Mouse (Mus musculus) limb, embryonic 13.5 days (tissue): ENCODE results near the gene Gng4. TPM values are rescaled to one million over a fixed set of nuclear protein-coding genes. Genes with fewer than 3 reads are reported as not detected.

ENCODE experiments used
- ATAC-seq: fragments of 200-750 bp; cut with Nextera tagmentation; 2 replicates; pipeline ENCODE4 v1.8.0; 2017; ENCODE audit warnings: low read depth, moderate number of reproducible peaks, moderate TSS enrichment; ENCODE audit not compliant: low FRiP score
- H3K27ac ChIP-seq: fragments of 300-500 bp; sonication (generic); 2 replicates; pipeline ENCODE4 v1.5.1; 2015; ENCODE audit warnings: inconsistent platforms, mild to moderate bottlenecking, moderate library complexity
- H3K27me3 ChIP-seq: fragments of 300-500 bp; sonication (generic); 2 replicates; pipeline ENCODE4 v1.6.1; 2015; ENCODE audit warnings: mild to moderate bottlenecking, inconsistent platforms
- H3K36me3 ChIP-seq: fragments of 300-500 bp; sonication (generic); 2 replicates; pipeline ENCODE4 v1.6.1; 2015; ENCODE audit warnings: inconsistent platforms, mild to moderate bottlenecking, moderate library complexity
- H3K4me1 ChIP-seq: fragments of 300-500 bp; sonication (generic); 2 replicates; pipeline ENCODE4 v1.6.1; 2015; ENCODE audit warnings: inconsistent platforms
- H3K4me2 ChIP-seq: fragments of 300-500 bp; sonication (generic); replicated peaks from 2 replicates; pipeline ENCODE4 v1.6.1; 2015; ENCODE audit warnings: inconsistent platforms, mild to moderate bottlenecking, moderate library complexity
- H3K4me3 ChIP-seq: fragments of 300-500 bp; sonication (generic); 2 replicates; pipeline ENCODE4 v1.5.1; 2015; ENCODE audit warnings: moderate library complexity, mild to moderate bottlenecking, inconsistent platforms
- H3K9ac ChIP-seq: fragments of 300-500 bp; sonication (generic); 2 replicates; pipeline ENCODE4 v1.6.1; 2015; ENCODE audit warnings: mild to moderate bottlenecking, inconsistent platforms
- H3K9me3 ChIP-seq: fragments of 300-500 bp; sonication (generic); 2 replicates; pipeline ENCODE4 v1.6.1; 2016; ENCODE audit warnings: inconsistent platforms
- WGBS: fragments of 180-500 bp; shearing (Covaris S2); methylation state at CpG from one replicate; pipeline ENCODE4 v1.1.7; 2015; 5-methylcytosine and 5-hydroxymethylcytosine counted together
- polyA plus RNA-seq: library from polyadenylated mRNA; unstranded; fragments of >200 nt; fragmentation: Nextera tagmentation; extraction: Ambion mirVana; gene quantifications from 2 replicates; pipeline ENCODE4 v1.2.1, GENCODE M21; 2015

Gng4 gene
- polyA plus RNA-seq, result 4.5 and 5.1 TPM in 2 replicates

GRCm38 (mm10) chr13:13783894-13784419 is at the start of gene Gng4:
Gng4 (plus strand) TSS chr13:13784059.
- H3K4me1 ChIP-seq, result peaks cover 34% of the 10 kb centered on the region
- H3K9me3 ChIP-seq, result no peaks in the 10 kb centered on the region
- no peaks in the 10 kb centered on the region for H3K36me3 ChIP-seq
- H3K27me3 ChIP-seq, result peaks cover 64% of the 10 kb centered on the region
- no peak within 1 kb of the TSS for H3K27ac ChIP-seq
- H3K4me2 ChIP-seq, result peak within 1 kb of the TSS; percentile 96
- peak within 1 kb of the TSS; percentile 63 for H3K4me3 ChIP-seq
- WGBS, result under 1% methylated on average over 41 of the region's 43 CpGs
- peak; percentile 70 for ATAC-seq
- peak within 1 kb of the TSS; percentile 62 for H3K9ac ChIP-seq

- Histone ChIP-seq H3K9me3 (no peaks in the 10 kb centered on the region), H3K4me1 (no peaks in the 10 kb centered on the region), H3K36me3 (peaks cover 10% of the 10 kb centered on the region), H3K4me2 (no peak overlapping the region), H3K9ac (no peak overlapping the region), H3K4me3 (no peak overlapping the region), H3K27me3 (no peaks in the 10 kb centered on the region), H3K27ac (no peak overlapping the region)
- 92% methylated on average over 4 of the region's 4 CpGs for WGBS
- ATAC-seq, result no peak
Observed at GRCm38 (mm10) chr13:13739232-13739631, 44.6 kb upstream of the Gng4 start.

- H3K9ac ChIP-seq, result no peak overlapping the region
- H3K4me1 ChIP-seq, result no peaks in the 10 kb centered on the region
- no peak overlapping the region for H3K4me3 ChIP-seq
- 82% methylated on average over 3 of the region's 3 CpGs for WGBS
- H3K27me3 ChIP-seq, result no peaks in the 10 kb centered on the region
- no peak overlapping the region for H3K4me2 ChIP-seq
- ATAC-seq, result no peak
- no peak overlapping the region for H3K27ac ChIP-seq
- no peaks in the 10 kb centered on the region for H3K9me3 ChIP-seq
- peaks cover 19% of the 10 kb centered on the region for H3K36me3 ChIP-seq
Observed at GRCm38 (mm10) chr13:13745911-13746310, 37.9 kb upstream of the Gng4 start.

DNA sequence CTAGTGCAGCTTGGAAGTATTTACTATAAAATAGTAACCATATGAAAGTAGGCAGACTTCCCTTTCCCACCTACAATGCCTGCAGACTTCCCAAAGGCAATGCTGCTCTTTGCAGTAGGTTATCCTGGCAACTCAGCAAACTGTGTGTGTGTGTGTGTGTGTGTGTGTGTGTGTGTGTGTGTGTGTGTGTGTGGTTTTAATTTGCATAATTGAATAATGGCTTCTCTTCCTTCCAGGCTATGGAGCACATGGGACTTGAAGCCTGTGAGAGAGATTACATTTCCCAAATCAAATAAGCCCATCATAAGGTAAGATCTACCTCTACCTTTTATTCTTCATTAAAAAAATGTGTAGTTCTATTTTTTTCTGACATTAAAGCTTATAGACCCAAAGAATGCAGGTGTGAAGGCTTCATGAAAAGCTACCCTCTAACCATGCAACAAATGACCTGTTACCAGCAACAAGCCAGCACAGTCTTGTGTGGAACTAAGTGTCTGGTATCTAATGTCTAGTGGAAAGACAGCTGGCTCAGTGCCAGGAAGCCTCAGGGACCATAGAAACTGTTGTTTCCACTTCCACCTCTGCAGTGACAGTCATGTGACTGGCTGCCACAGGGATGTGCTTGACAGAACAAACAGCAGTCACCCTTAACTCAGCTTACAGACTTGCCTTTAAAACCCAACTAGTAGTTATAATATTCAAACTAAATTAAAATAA is 7.9 kb upstream of the Gng4 start:
- no peaks in the 10 kb centered on the region for H3K9me3 ChIP-seq
- H3K4me3 ChIP-seq, result no peak overlapping the region
- no peak overlapping the region for H3K4me2 ChIP-seq
- H3K4me1 ChIP-seq, result peaks cover 4% of the 10 kb centered on the region; the same call in 1 of the 2 replicates
- peak; percentile 51; the same call in 1 of the 2 replicates for ATAC-seq
- no peak overlapping the region for H3K27ac ChIP-seq
- no peak overlapping the region for H3K9ac ChIP-seq
- peaks cover 12% of the 10 kb centered on the region for H3K36me3 ChIP-seq
- peaks cover under 1% of the 10 kb centered on the region; the same call in 1 of the 2 replicates for H3K27me3 ChIP-seq

DNA sequence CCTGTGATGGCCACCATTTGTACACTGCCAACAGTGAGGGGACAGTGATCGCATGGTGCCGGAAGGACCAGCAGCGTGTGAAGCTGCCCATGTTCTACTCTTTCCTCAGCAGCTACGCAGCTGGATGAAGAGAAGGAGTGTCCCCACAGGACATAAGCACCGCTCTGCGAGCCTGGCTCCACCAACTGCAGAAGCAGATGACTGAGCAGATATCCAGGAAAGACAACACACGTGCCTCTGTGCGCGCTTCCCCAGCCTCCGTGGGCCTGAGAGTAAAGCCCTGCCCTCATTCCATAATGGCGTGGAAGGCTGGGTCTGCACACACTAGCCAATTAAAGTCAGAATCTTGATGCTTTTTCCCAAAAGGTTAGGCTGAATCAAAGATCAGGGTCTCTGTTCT is 6.8 kb upstream of the Gng4 start:
- H3K4me3 ChIP-seq, result no peak overlapping the region
- H3K9ac ChIP-seq, result no peak overlapping the region
- no peak overlapping the region for H3K27ac ChIP-seq
- H3K4me2 ChIP-seq, result no peak overlapping the region
- ATAC-seq, result 0 out of 2 replicates have a peak, but pooled peaks have one; percentile 42
- H3K9me3 ChIP-seq, result no peaks in the 10 kb centered on the region
- peaks cover 4% of the 10 kb centered on the region; the same call in 1 of the 2 replicates for H3K4me1 ChIP-seq
- peaks cover 12% of the 10 kb centered on the region for H3K36me3 ChIP-seq
- H3K27me3 ChIP-seq, result peaks cover 9% of the 10 kb centered on the region
- WGBS, result 90% methylated on average over 11 of the region's 11 CpGs

DNA sequence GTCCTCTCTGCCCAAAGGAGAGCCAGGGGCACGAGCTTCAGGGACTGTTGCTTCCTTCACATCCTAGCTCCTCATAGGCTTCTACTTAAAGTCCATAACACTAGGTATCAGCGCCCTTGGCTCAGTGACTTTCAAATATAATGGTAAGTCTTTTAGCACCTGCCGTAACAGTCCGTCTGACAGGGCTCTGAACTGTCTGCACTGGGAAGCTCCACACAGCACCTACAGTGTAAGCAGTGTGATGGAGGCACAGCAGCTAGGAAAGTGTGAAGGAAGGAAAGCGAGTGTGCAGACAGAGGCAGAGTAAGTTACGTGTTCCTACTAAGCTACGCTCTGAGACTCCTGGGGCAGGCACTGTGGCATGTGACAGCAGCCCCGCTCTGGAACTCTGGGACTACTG is 6.2 kb upstream of the Gng4 start:
- Histone ChIP-seq H3K4me3 (no peak overlapping the region), H3K4me1 (peaks cover 4% of the 10 kb centered on the region; the same call in 1 of the 2 replicates), H3K4me2 (no peak overlapping the region), H3K27me3 (peaks cover 14% of the 10 kb centered on the region), H3K9ac (no peak overlapping the region), H3K36me3 (peaks cover 12% of the 10 kb centered on the region), H3K9me3 (no peaks in the 10 kb centered on the region), H3K27ac (no peak overlapping the region)
- no peak for ATAC-seq
- 90% methylated on average over 8 of the region's 8 CpGs for WGBS

GRCm38 (mm10) chr13:13778837-13779458 is 4.9 kb upstream of the Gng4 start:
- Histone ChIP-seq H3K27me3 (peaks cover 26% of the 10 kb centered on the region), H3K4me1 (peaks cover 14% of the 10 kb centered on the region), H3K27ac (no peak overlapping the region), H3K9me3 (no peaks in the 10 kb centered on the region), H3K4me3 (no peak overlapping the region), H3K36me3 (peaks cover 12% of the 10 kb centered on the region), H3K4me2 (no peak overlapping the region), H3K9ac (no peak overlapping the region)
- 78% methylated on average over 1 of the region's 1 CpGs for WGBS
- ATAC-seq, result no peak

DNA sequence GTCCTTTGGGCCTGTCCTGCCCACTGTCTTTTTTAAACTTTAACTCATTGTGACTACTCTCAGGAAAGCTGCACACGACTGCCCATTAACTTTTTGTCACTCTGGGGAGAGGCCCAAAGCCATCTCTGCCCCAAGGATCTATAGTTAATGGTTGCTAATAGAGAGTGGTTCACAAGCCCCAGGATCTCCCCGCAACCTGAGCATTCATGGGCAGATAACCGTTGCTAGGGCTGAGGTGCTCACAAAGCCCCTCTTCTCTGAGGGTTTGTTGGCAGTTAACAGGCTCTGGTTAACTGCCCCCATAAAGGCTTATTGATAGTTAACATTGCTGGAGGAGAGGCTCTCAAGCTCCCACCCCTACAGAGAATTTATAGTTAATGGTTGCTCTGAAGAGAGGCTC is 3.6 kb upstream of the Gng4 start:
- no peaks in the 10 kb centered on the region for H3K9me3 ChIP-seq
- WGBS, result 29% methylated on average over 3 of the region's 3 CpGs
- no peak overlapping the region for H3K4me3 ChIP-seq

GRCm38 (mm10) chr13:13781026-13781425 is 2.8 kb upstream of the Gng4 start:
- 50% methylated on average over 4 of the region's 4 CpGs for WGBS
- Histone ChIP-seq H3K4me2 (no peak overlapping the region), H3K9ac (no peak overlapping the region), H3K36me3 (peaks cover 12% of the 10 kb centered on the region), H3K27me3 (peaks cover 47% of the 10 kb centered on the region), H3K4me1 (peaks cover 33% of the 10 kb centered on the region), H3K27ac (no peak overlapping the region), H3K9me3 (no peaks in the 10 kb centered on the region), H3K4me3 (no peak overlapping the region)
- no peak for ATAC-seq

More for the DNA sequence above, 3.6 kb upstream of the Gng4 start:
- Histone ChIP-seq H3K27me3 (peaks cover 39% of the 10 kb centered on the region), H3K4me2 (no peak overlapping the region), H3K27ac (no peak overlapping the region), H3K36me3 (peaks cover 12% of the 10 kb centered on the region), H3K9ac (no peak overlapping the region), H3K4me1 (peaks cover 26% of the 10 kb centered on the region)
- ATAC-seq, result no peak

GRCm38 (mm10) chr13:13783296-13783695 is 563 bp upstream of the Gng4 start:
- Histone ChIP-seq H3K4me2 (peak overlapping the region; percentile 96), H3K27ac (no peak overlapping the region), H3K4me1 (peaks cover 34% of the 10 kb centered on the region), H3K36me3 (no peaks in the 10 kb centered on the region), H3K4me3 (peak overlapping the region; percentile 63; the same call in 1 of the 2 replicates), H3K9me3 (no peaks in the 10 kb centered on the region), H3K9ac (no peak overlapping the region), H3K27me3 (peaks cover 64% of the 10 kb centered on the region)
- no peak for ATAC-seq
- WGBS, result 30% methylated on average over 7 of the region's 7 CpGs

DNA sequence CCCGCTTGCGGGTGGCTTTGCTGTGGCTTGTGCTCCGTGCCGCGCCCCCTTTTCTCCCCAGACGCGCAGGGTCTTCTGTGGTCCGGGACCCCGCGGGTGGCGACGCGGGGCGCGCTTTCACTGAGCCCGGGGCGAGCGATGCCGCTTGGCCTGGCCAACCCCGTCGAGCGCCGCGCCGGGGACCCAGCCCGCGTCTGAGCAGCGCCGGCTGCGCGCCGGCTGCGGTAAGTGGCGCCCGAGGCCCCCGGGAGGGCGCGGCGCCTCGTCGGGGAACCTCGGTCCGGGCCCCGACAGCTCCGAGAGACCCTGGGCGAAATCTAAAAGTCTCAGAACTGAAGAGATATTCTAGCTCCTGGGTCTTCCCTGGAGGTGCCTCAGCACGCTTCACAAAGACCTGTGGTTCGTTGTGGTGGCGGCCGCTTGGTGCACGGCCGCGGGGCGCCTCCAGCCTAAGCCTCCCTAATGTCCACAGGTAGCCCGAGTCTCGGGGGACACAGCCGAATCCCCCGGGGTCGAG is 619 bp downstream of the Gng4 start:
- H3K9ac ChIP-seq, result peak overlapping the region; percentile 62
- no peak overlapping the region for H3K27ac ChIP-seq
- H3K9me3 ChIP-seq, result no peaks in the 10 kb centered on the region
- peaks cover 34% of the 10 kb centered on the region for H3K4me1 ChIP-seq
- peaks cover 64% of the 10 kb centered on the region for H3K27me3 ChIP-seq
- ATAC-seq, result peak; percentile 46
- under 1% methylated on average over 57 of the region's 59 CpGs for WGBS
- peak overlapping the region; percentile 63 for H3K4me3 ChIP-seq
- H3K36me3 ChIP-seq, result no peaks in the 10 kb centered on the region
- peak overlapping the region; percentile 96 for H3K4me2 ChIP-seq
